Mouse (Mus musculus) lung, postnatal 0 days (tissue): ENCODE measurements around the gene Dus2. TPM values are rescaled to one million over a fixed set of nuclear protein-coding genes. Genes with fewer than 3 reads are reported as not detected.
A peak's percentile ranks its signal among the peaks of the same experiment; 100 is the strongest.

Experiments
- ATAC-seq: fragments of 200-750 bp; cut with Nextera tagmentation; 2 replicates; pipeline ENCODE4 v1.8.0; 2017; ENCODE audit warnings: moderate library complexity
- DNase-seq: peaks from one replicate; pipeline ENCODE4 v3.0.0-alpha.2; 2016; ENCODE audit warnings: low spot score
- H3K27ac ChIP-seq: fragments of 300-500 bp; sonication (generic); 2 replicates; pipeline ENCODE4 v1.5.1; 2014; ENCODE audit warnings: antibody characterized with exemption, mild to moderate bottlenecking, low read length, mixed read lengths
- H3K27me3 ChIP-seq: fragments of 300-500 bp; sonication (generic); replicated peaks from 2 replicates; pipeline ENCODE4 v1.6.1; 2014; ENCODE audit warnings: low read length, mixed read lengths; ENCODE audit not compliant: insufficient read depth
- H3K36me3 ChIP-seq: fragments of 300-500 bp; sonication (generic); 2 replicates; pipeline ENCODE4 v1.6.1; 2014; ENCODE audit warnings: low read length, mixed read lengths; ENCODE audit not compliant: insufficient read depth
- H3K4me1 ChIP-seq: fragments of 300-500 bp; sonication (generic); 2 replicates; pipeline ENCODE4 v1.6.1; 2014; ENCODE audit warnings: antibody characterized with exemption, low read depth, low read length, mixed read lengths; ENCODE audit not compliant: insufficient read depth
- H3K4me2 ChIP-seq: fragments of 300-500 bp; sonication (generic); replicated peaks from 2 replicates; pipeline ENCODE4 v1.6.1; 2014; ENCODE audit warnings: low read depth, mild to moderate bottlenecking, low read length, moderate library complexity, mixed read lengths
- H3K4me3 ChIP-seq: fragments of 300-500 bp; sonication (generic); 2 replicates; pipeline ENCODE4 v1.5.1; 2014; ENCODE audit warnings: low read depth, low read length
- H3K9ac ChIP-seq: fragments of 300-500 bp; sonication (generic); replicated peaks from 2 replicates; pipeline ENCODE4 v1.6.1; 2014; ENCODE audit warnings: low read depth, mild to moderate bottlenecking
- H3K9me3 ChIP-seq: fragments of 300-500 bp; sonication (generic); 2 replicates; pipeline ENCODE4 v1.6.1; 2016; ENCODE audit warnings: low read length, mixed read lengths
- CTCF ChIP-seq: IDR thresholded peaks from 2 replicates; pipeline ENCODE4 v1.5.1; 2016; ENCODE audit warnings: antibody characterized with exemption, mild to moderate bottlenecking
- EP300 ChIP-seq: IDR thresholded peaks from 2 replicates; pipeline ENCODE4 v1.6.1; 2016; ENCODE audit warnings: antibody characterized with exemption, mild to moderate bottlenecking, control low read depth
- WGBS: fragments of 180-500 bp; shearing (Covaris S2); extraction: QIAGEN DNeasy Blood & Tissue Kit; methylation state at CpG from one replicate; pipeline ENCODE4 v1.1.7; 2014; 5-methylcytosine and 5-hydroxymethylcytosine counted together
- polyA plus RNA-seq: library from polyadenylated mRNA; unstranded; fragments of >200 nt; fragmentation: Nextera tagmentation; extraction: Ambion mirVana; gene quantifications from 2 replicates; pipeline ENCODE4 v1.2.1, GENCODE M21; 2015

Dus2 gene
- polyA plus RNA-seq, 1 experiment from 2014 or later, result 7.4 TPM

GRCm38 (mm10) chr8:105956556-105956955, 34.6 kb upstream of the Dus2 start:
- H3K27me3 ChIP-seq, result no peaks in the 10 kb centered on the region
- TF ChIP-seq EP300, result no peak
- no peak for TF ChIP-seq CTCF
- no peak for DNase-seq
- H3K9me3 ChIP-seq, result no peaks in the 10 kb centered on the region
- peaks cover 8% of the 10 kb centered on the region; the same call in 1 of the 2 replicates for H3K36me3 ChIP-seq
- no peaks in the 10 kb centered on the region for H3K4me1 ChIP-seq
- 85% methylated on average over 4 of the region's 4 CpGs for WGBS
- ATAC-seq, result no peak
- H3K9ac ChIP-seq, result no peak overlapping the region
- no peak overlapping the region for H3K4me2 ChIP-seq
- no peak overlapping the region for H3K4me3 ChIP-seq
- no peak overlapping the region for H3K27ac ChIP-seq

GRCm38 (mm10) chr8:105957813-105958212, 33.3 kb upstream of the Dus2 start:
- H3K4me1 ChIP-seq, result no peaks in the 10 kb centered on the region
- WGBS, result 43% methylated on average over 3 of the region's 4 CpGs
- H3K27ac ChIP-seq, result no peak overlapping the region
- H3K4me2 ChIP-seq, result no peak overlapping the region
- peaks cover 5% of the 10 kb centered on the region; the same call in 1 of the 2 replicates for H3K36me3 ChIP-seq
- no peaks in the 10 kb centered on the region for H3K9me3 ChIP-seq
- peak; percentile 27 for DNase-seq
- H3K9ac ChIP-seq, result no peak overlapping the region
- TF ChIP-seq EP300 (no peak), CTCF (peak; percentile 47)
- peak; percentile 75 for ATAC-seq
- no peak overlapping the region for H3K4me3 ChIP-seq
- H3K27me3 ChIP-seq, result no peaks in the 10 kb centered on the region

GRCm38 (mm10) chr8:105959350-105959749, 31.8 kb upstream of the Dus2 start:
- Histone ChIP-seq H3K36me3 (peaks cover 5% of the 10 kb centered on the region; the same call in 1 of the 2 replicates), H3K4me1 (no peaks in the 10 kb centered on the region; the same call in 1 of the 2 replicates), H3K27ac (no peak overlapping the region), H3K4me2 (no peak overlapping the region), H3K9ac (no peak overlapping the region), H3K4me3 (no peak overlapping the region), H3K27me3 (no peaks in the 10 kb centered on the region), H3K9me3 (no peaks in the 10 kb centered on the region)
- TF ChIP-seq CTCF (no peak), EP300 (no peak)
- WGBS, result 61% methylated on average over 7 of the region's 7 CpGs
- peak; percentile 57; the same call in 1 of the 2 replicates for ATAC-seq
- peak; percentile 42 for DNase-seq

GRCm38 (mm10) chr8:105961101-105961500, 30.0 kb upstream of the Dus2 start:
- 79% methylated on average over 14 of the region's 14 CpGs for WGBS
- Histone ChIP-seq H3K4me2 (no peak overlapping the region), H3K9ac (no peak overlapping the region), H3K4me3 (no peak overlapping the region), H3K36me3 (no peaks in the 10 kb centered on the region), H3K9me3 (no peaks in the 10 kb centered on the region), H3K27me3 (no peaks in the 10 kb centered on the region), H3K27ac (no peak overlapping the region), H3K4me1 (peaks cover 5% of the 10 kb centered on the region; the same call in 1 of the 2 replicates)
- ATAC-seq, result no peak
- TF ChIP-seq CTCF (no peak), EP300 (no peak)
- no peak for DNase-seq

GRCm38 (mm10) chr8:105961536-105961935, 29.6 kb upstream of the Dus2 start:
- Histone ChIP-seq H3K4me3 (no peak overlapping the region), H3K36me3 (no peaks in the 10 kb centered on the region), H3K27ac (no peak overlapping the region), H3K9me3 (no peaks in the 10 kb centered on the region), H3K4me1 (peaks cover 5% of the 10 kb centered on the region; the same call in 1 of the 2 replicates), H3K4me2 (no peak overlapping the region), H3K27me3 (no peaks in the 10 kb centered on the region), H3K9ac (no peak overlapping the region)
- no peak for DNase-seq
- no peak for ATAC-seq
- WGBS, result 85% methylated on average over 10 of the region's 10 CpGs
- TF ChIP-seq CTCF (no peak), EP300 (no peak)

- peak overlapping the region; percentile 86 for H3K4me3 ChIP-seq
- 44% methylated on average over 12 of the region's 12 CpGs for WGBS
- no peaks in the 10 kb centered on the region for H3K27me3 ChIP-seq
- ATAC-seq (no peak), DNase-seq (no peak)
- peak overlapping the region; percentile 92; the same call in 1 of the 2 replicates for H3K27ac ChIP-seq
- H3K36me3 ChIP-seq, result no peaks in the 10 kb centered on the region
- H3K4me1 ChIP-seq, result peaks cover 5% of the 10 kb centered on the region; the same call in 1 of the 2 replicates
- peak overlapping the region; percentile 78 for H3K9ac ChIP-seq
- H3K4me2 ChIP-seq, result peak overlapping the region; percentile 87
- TF ChIP-seq CTCF (no peak), EP300 (no peak)
- no peaks in the 10 kb centered on the region for H3K9me3 ChIP-seq
These were observed 26.5 kb upstream of the Dus2 start for GRCm38 (mm10) chr8:105964506-105965265.
